Mouse (Mus musculus) liver, embryonic 18 days (tissue): ENCODE measurements around the gene Gm45337. TPM values are rescaled to one million over a fixed set of nuclear protein-coding genes. Genes with fewer than 3 reads are reported as not detected.

Experiments used
- polyA plus RNA-seq: library from polyadenylated mRNA; depleted of rRNA; stranded (reverse); fragments of >200 nt; gene quantifications from 2 replicates; pipeline ENCODE4 v1.2.3, GENCODE M21; 2012; rRNA removed

Gm45337 gene
- not detected in 2 replicates for polyA plus RNA-seq

GRCm38 (mm10) chr7:142144507-142144906, at the start of gene Gm45337:
Gene Gm45337 (minus strand): TSS chr7:142144607.

GRCm38 (mm10) chr7:142190289-142190688, 45.9 kb upstream of the Gm45337 start, which contains the start of gene Gm10153:
Gene Gm10153 (minus strand): TSS chr7:142190389.

GRCm38 (mm10) chr7:142175905-142176304, 31.5 kb upstream of the Gm45337 start, which contains the start of gene Krtap5-2:
Gene Krtap5-2 (minus strand): TSS chr7:142176005.

GRCm38 (mm10) chr7:142165639-142166038, 21.2 kb upstream of the Gm45337 start, which contains the start of gene Gm4553:
Gene Gm4553 (minus strand): TSS chr7:142165739.

GRCm38 (mm10) chr7:142157013-142157412, 12.6 kb upstream of the Gm45337 start, which contains the start of gene Gm29735:
Gene Gm29735 (minus strand): TSS chr7:142157113.

GRCm38 (mm10) chr7:142135934-142136333, 8.5 kb downstream of the Gm45337 start, which contains the start of gene Gm39115:
Gene Gm39115 (minus strand): TSS chr7:142136034.

GRCm38 (mm10) chr7:142120629-142121028, 23.8 kb downstream of the Gm45337 start, which contains the start of gene Gm45618:
Gene Gm45618 (minus strand): TSS chr7:142120729.

GRCm38 (mm10) chr7:142095183-142095931, 49.0 kb downstream of the Gm45337 start, which contains the start of gene Dusp8:
Gene Dusp8 (minus strand): TSS chr7:142095843.

Other genes starting within 250 kb of the Gm45337 start
- gene Tollip, start 226.1 kb downstream of the Gm45337 start, polyA plus RNA-seq, result 16.6 and 17.1 TPM in 2 replicates
- gene Brsk2, start 194.9 kb downstream of the Gm45337 start, polyA plus RNA-seq, result not detected in 2 replicates
- 26.5 and 26.9 TPM in 2 replicates for gene Mob2, start 83.5 kb downstream of the Gm45337 start, polyA plus RNA-seq
- 1.4 TPM in 2 replicates for gene Dusp8, start 48.8 kb downstream of the Gm45337 start, polyA plus RNA-seq
- not detected in 2 replicates for gene Gm45618, start 23.9 kb downstream of the Gm45337 start, polyA plus RNA-seq
- not detected in 2 replicates for gene Gm39115, start 8.6 kb downstream of the Gm45337 start, polyA plus RNA-seq
- gene Gm29735, start 12.5 kb upstream of the Gm45337 start, polyA plus RNA-seq, result not detected in 2 replicates
- not detected in 2 replicates for gene Gm4553, start 21.1 kb upstream of the Gm45337 start, polyA plus RNA-seq
- gene Krtap5-2, start 31.4 kb upstream of the Gm45337 start, polyA plus RNA-seq, result not detected in 2 replicates
- gene Gm10153, start 45.8 kb upstream of the Gm45337 start, polyA plus RNA-seq, result not detected in 2 replicates
- gene Krtap5-3, start 56.8 kb upstream of the Gm45337 start, polyA plus RNA-seq, result not detected in 2 replicates
- gene Gm7579, start 67.3 kb upstream of the Gm45337 start, polyA plus RNA-seq, result not detected in 2 replicates
- gene Krtap5-5, start 85.4 kb upstream of the Gm45337 start, polyA plus RNA-seq, result not detected in 2 replicates
- gene Gm40460, start 96.5 kb upstream of the Gm45337 start, polyA plus RNA-seq, result not detected in 2 replicates
- gene Gm2431, start 113.7 kb upstream of the Gm45337 start, polyA plus RNA-seq, result not detected in 2 replicates
- not detected in 2 replicates for gene Gm4559, start 129.8 kb upstream of the Gm45337 start, polyA plus RNA-seq
- gene Krtap5-1, start 152.5 kb upstream of the Gm45337 start, polyA plus RNA-seq, result not detected in 2 replicates
- gene Krtap5-4, start 158.9 kb upstream of the Gm45337 start, polyA plus RNA-seq, result not detected in 2 replicates
- 1.9 and 2.0 TPM in 2 replicates for gene Ifitm10, start 229.1 kb upstream of the Gm45337 start, polyA plus RNA-seq
- 0.48 and 0.60 TPM in 2 replicates for gene Gm49369, start 238.1 kb upstream of the Gm45337 start, polyA plus RNA-seq
- gene Ctsd, start 243.4 kb upstream of the Gm45337 start, polyA plus RNA-seq, result 286 and 330 TPM in 2 replicates